Mouse (Mus musculus) lung, postnatal 25 days (tissue): Measurements from ENCODE around the gene Stum.

Source experiments
- DNase-seq: peaks from one replicate; pipeline ENCODE4 v3.0.0; 2022; ENCODE audit warnings: low spot score

Stum gene

GRCm38 (mm10) chr1:180428871-180429270 lies 54.4 kb downstream of the Stum start:
- no peak for DNase-seq

DNA sequence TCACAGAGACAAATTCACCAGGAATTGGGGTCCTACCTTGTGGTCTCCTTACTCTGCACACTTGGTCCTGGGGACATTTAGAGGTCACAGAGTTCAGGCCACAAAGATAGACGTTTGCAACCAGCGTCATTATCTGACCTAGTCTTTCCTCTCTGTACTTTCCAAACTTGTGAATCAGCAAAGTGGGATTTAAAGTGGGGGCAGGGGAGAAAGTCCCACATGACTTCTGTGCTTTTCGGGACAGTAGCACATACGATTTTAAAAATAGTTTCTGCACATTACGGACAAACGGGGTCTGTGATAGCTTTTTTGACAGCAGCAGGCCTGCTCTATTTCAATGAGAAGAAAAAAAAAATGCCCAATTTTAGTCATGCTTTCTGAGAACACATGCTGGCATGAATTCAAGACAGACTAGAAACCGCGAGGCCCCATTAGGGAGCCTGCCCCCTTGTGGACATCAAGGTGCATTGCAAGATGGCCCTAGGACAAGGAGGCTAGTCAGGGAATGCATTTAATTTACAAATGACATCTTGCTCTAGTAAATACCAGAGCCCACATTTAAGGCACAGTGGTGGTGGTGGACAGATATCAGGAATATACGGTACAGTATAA lies 55.1 kb downstream of the Stum start:
- DNase-seq = peak; percentile 81

DNA sequence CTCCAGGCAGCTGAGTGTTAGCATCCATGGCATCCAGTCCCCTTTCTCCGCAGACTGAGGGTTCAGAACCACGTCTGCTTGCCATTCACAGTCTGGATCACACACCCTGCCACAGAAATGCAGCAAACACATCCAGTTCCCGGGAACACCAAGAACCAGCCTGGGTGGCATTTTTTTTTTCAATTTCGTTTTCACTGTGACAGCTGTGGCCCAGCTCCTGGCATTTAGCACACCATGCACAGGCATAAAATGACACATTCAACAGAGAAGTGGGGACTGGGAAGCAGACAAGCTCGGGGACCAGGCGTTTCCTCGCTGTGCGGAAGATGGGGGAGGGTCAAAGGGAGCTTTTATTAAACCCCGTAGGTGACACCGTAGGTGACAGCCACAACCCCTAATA lies 55.6 kb downstream of the Stum start:
- no peak for DNase-seq

DNA sequence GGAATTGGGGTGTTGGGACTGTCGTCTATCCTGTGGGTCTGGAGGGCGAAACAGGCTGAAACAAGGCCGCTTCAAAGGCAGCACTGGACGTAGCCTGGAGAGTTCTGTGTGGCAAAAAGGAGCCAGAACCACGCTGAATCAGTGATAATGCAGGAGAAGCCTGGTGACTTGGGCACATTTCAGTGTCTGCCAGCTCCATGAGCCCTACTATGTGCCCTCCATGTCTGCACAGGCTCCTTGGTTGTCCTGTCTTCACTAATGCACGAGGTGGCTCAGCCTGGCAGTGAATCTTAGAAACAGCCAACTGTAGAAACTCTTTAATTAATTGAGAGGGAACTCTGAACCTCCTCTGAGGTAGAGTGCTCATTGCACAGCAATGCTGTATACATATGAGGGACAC lies 56.9 kb downstream of the Stum start:
- DNase-seq = no peak

DNA sequence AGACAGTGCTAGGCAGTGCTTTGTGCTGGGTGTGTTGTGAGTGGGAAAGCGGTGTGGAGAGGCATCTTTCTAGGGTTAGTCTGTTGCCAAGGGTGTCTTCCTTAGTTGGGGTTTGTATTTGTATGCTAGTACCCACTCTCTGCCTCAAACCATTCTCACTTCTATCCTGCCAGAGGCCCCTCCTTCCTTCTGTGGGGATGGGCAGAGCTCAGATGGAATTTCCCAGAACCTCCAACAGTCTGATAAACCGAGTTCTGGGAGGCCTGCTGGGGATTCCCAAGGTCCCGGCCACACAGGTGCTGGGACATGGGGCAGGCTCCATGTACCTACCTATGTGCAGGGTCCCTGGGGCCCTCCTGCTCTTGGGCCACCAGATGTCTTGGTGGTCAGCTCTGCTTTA lies 59.4 kb downstream of the Stum start:
- DNase-seq = no peak

- no peak for DNase-seq
Measured at GRCm38 (mm10) chr1:180423008-180423639, 60.2 kb downstream of the Stum start.

GRCm38 (mm10) chr1:180422076-180422828 lies 61.1 kb downstream of the Stum start:
- peak; percentile 81 for DNase-seq

- DNase-seq = no peak
Measured at GRCm38 (mm10) chr1:180421165-180421909, 62.0 kb downstream of the Stum start.

DNA sequence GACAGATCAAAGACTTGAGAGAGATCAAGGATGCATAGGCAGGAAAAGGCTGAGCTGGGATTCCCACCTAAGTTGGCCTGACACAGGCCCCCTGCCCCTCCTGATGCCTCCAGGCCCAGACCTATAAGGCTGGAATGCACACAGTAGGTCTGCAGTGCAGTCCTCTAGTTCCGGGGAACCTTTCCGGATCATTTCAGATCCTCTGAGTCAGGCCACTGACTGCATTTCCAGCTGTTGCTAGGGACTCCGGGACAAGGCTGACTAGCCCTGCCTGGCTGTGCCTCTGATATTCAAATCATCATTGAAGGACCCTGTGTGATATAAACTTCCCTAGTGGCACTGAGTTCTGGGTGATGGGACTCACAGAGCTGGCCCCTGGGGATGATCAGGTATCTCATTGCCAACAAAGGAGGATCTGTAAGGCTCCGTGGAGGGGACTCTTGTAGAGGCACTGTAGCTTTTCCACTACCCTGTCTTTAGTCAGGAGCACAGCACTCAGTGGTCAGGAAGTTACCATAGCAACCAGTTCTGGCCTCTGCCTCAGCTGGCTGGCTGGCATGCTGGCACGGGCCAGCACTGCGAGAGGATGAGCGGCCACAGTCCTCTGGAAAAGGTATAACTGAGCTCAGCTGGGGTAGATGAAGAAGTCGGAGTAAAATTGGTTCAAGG lies 62.7 kb downstream of the Stum start:
- DNase-seq = no peak

- no peak for DNase-seq
Measured at GRCm38 (mm10) chr1:180419059-180419458, 64.2 kb downstream of the Stum start.

GRCm38 (mm10) chr1:180417118-180417517 lies 66.2 kb downstream of the Stum start:
- DNase-seq = no peak

DNA sequence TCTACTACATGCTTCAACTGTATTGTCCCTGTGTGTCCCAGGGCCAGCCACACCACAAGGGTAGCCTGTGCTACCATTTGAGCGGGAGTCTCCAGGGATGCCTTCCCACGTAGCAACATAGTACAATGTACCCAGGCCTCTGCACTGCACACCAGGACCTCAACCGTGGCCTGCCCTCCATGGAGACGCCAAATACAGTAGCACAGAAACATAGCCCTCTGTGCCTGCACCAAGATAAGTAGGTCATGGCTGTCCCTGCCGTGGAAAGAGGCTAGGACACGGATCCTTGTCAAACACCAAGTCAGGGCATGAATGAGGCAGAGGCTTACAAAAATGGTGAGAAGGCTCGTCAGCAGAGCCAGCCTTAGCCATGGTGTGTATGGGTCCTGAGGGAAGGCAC lies 67.5 kb downstream of the Stum start:
- DNase-seq = no peak

GRCm38 (mm10) chr1:180415064-180415463 lies 68.2 kb downstream of the Stum start:
- DNase-seq = no peak

GRCm38 (mm10) chr1:180410306-180410705 lies 73.0 kb downstream of the Stum start:
- DNase-seq = no peak

DNA sequence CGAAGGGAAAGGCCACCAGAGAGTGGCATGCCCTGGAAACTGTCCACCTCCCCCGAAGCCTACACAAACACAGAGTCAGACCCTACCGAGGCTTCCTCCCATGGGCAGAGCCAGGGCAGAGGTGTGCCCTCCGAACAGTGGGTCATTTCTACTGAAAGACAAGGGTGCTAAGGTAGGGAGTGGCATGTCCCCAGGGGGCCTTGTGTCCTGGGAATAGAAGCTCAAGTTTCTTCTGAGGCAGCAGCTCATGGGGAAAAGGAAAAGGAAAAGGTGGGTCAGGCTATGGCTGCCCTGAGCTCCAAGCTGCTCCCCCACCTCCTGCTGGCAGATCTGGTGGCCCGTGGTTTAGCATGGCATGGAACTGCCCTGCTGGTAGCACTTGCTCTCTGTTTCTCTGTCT lies 73.5 kb downstream of the Stum start:
- DNase-seq = no peak

DNA sequence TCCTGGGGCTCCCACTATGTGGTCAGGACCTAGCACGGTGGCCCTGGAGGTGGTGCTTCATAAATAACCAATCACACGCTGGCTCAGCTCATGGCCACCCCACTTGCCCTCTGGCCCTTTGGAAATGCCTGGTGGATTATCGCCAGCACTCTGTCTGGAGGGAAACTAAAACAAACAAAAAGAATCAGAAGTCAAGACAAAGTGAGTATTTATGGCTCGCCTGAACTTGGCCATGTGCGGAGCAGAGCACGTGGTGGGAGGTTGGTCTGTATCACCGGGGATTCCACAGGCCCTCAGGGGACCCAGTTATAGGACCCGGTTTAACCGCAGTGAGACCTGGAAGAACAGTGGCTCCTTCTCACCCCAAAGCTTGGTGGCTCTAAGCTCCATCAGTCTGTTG lies 74.5 kb downstream of the Stum start:
- DNase-seq = no peak

- no peak for DNase-seq
Measured at GRCm38 (mm10) chr1:180407727-180408719, 75.3 kb downstream of the Stum start.

DNA sequence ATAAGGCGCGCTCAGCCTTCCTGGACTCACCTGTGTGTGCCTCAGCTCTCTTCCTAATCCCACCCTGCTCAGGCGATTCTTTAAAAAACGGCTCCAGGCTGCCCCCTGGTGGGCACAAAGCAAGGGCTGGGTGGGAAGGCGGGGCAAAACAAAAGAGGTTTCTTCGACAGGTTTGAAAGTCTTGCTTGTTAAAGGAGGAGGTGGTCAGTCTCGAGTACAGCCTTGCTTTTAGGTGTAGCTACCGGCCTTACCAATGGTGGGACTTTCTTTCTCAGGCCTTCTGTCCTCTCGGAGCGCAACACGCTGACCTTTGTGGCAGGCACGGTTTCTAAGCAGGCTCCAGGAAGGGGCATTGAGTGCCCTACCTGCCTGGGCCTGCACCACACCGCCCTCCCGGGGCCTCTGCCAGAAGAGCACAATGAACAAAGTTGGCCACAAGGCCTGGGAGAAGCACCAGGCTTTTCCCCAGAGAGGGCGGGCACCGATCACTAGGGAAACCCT lies 76.1 kb downstream of the Stum start:
- DNase-seq = peak; percentile 83

DNA sequence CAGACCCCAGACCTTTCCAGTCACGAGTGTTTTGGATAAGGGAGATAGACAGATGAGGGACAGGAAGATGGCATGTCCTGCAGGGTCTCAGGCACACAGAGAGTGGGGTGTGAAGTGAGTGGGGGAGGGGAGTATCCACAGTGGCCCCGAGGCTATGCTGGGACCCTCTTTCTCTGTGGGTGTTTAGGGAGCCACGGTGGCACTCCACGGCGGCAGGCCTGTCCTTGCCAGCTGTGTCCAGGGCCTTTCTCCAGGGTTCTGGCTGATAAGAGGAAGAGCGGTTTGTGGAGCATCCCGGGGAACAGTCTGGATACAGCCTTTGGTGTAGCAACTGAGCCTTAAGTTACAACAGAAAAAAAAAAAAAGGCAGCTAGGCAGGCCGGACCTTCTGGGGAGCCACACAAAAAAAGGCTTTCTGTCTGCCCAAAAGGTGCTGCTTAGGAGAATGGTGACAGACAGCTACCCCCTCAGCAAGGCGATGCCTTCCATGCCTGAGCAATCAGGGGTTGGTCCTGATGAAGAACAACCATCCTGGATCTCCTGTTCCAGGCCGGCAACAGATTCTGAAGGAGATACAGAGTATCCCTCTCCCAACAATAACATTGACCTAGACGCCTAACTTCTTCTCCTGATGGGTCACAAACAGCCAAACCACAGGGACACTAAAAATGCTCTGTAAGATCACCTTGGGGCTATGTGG lies 76.8 kb downstream of the Stum start:
- DNase-seq = no peak
